Mouse (Mus musculus) kidney, adult 8-10 months (tissue): ENCODE data around the gene Adal.

Experiments used
- DNase-seq, 2 experiments: peaks; one replicate each; pipeline ENCODE4 v3.0.0; 2022

Gene Adal

GRCm38 (mm10) chr2:121178828-121179479, 38.7 kb downstream of the Adal start:
- DNase-seq, result no peak

GRCm38 (mm10) chr2:121183431-121183830, 43.2 kb downstream of the Adal start:
- DNase-seq, result no peak

- DNase-seq, result no peak
Measured at GRCm38 (mm10) chr2:121184142-121184541, 43.9 kb downstream of the Adal start.

GRCm38 (mm10) chr2:121188530-121188929, 48.3 kb downstream of the Adal start:
- no peak for DNase-seq

GRCm38 (mm10) chr2:121195466-121195865, 55.2 kb downstream of the Adal start:
- DNase-seq, result no peak

- DNase-seq, result no peak
Measured at GRCm38 (mm10) chr2:121204276-121204675, 64.0 kb downstream of the Adal start.
